28 mouse cellular contexts compared by ENCODE assay signal in genomic region chr3:58120051-58120450, GRCm38 (mm10).
"Had no signal": no experiment of that assay in that cellular context is flagged by ENCODE, and none has a peak within 500 bp of the region (broad histone marks: within the 10 kb centered on the region; RNA-seq: fewer than 3 reads in every experiment).

No protein-coding gene starts in this region.

- H3K36me3 ChIP-seq: heart, embryonic 13.5 days; heart, embryonic 15.5 days; intestine, embryonic 15.5 days; kidney, embryonic 15.5 days; limb, embryonic 13.5 days; limb, embryonic 15.5 days; liver, embryonic 12.5 days had no signal

- H3K27me3 ChIP-seq: heart, embryonic 13.5 days; heart, embryonic 15.5 days; intestine, embryonic 15.5 days; kidney, embryonic 15.5 days; limb, embryonic 13.5 days; limb, embryonic 15.5 days; liver, embryonic 12.5 days had no signal

- H3K9ac ChIP-seq: heart, embryonic 13.5 days; heart, embryonic 15.5 days; hindbrain, embryonic 14.5 days; intestine, embryonic 15.5 days; kidney, embryonic 15.5 days; limb, embryonic 13.5 days; limb, embryonic 15.5 days; liver, embryonic 12.5 days; liver, embryonic 14.5 days had no signal

- H3K4me3 ChIP-seq: gastrocnemius, adult 2 months; heart, adult 2 months; heart, embryonic 13.5 days; heart, embryonic 15.5 days; intestine, embryonic 15.5 days; kidney, embryonic 15.5 days; limb, embryonic 13.5 days; limb, embryonic 15.5 days; liver, embryonic 12.5 days had no signal

- ATAC-seq: hindbrain, embryonic 16.5 days; inflammation-experienced regulatory T-cells, adult 6 months; intestine, embryonic 15.5 days; liver, embryonic 12.5 days had no signal

- H3K9me3 ChIP-seq: heart, embryonic 13.5 days; heart, embryonic 15.5 days; intestine, embryonic 15.5 days; kidney, embryonic 15.5 days; limb, embryonic 13.5 days; limb, embryonic 15.5 days; liver, embryonic 12.5 days had no signal

- H3K4me1 ChIP-seq: liver, embryonic 12.5 days had no signal

- H3K27ac ChIP-seq: gastrocnemius, adult 2 months; heart, adult 2 months; heart, embryonic 13.5 days; heart, embryonic 15.5 days; hindbrain, embryonic 14.5 days; intestine, embryonic 15.5 days; kidney, embryonic 15.5 days; kidney, postnatal 0 days; limb, embryonic 13.5 days; limb, embryonic 15.5 days; liver, embryonic 12.5 days; liver, embryonic 14.5 days had no signal

- DNase-seq: gastrocnemius, adult 2 months; gastrocnemius, postnatal 10 days; gastrocnemius, postnatal 36 days; heart, adult 11 months; heart, adult 2 months; heart, postnatal 14 days; heart, postnatal 36 days; kidney, adult 11 months; kidney, adult 2 months; kidney, adult 9 months; kidney, postnatal 14 days; kidney, postnatal 36 days; layer of hippocampus, adult 9-11 months; layer of hippocampus, postnatal 36 days; left cerebral cortex, postnatal 4 days had no signal

- H3K4me2 ChIP-seq: heart, embryonic 11.5 days; heart, embryonic 13.5 days; heart, embryonic 15.5 days; hindbrain, embryonic 14.5 days; intestine, embryonic 15.5 days; kidney, embryonic 15.5 days; limb, embryonic 13.5 days; limb, embryonic 15.5 days; liver, embryonic 12.5 days had no signal
